Mouse (Mus musculus): ENCODE measurements around the gene Plekha4. TPM values are rescaled to one million over a fixed set of nuclear protein-coding genes. Genes with fewer than 3 reads are reported as not detected.

The Plekha4 gene
- total and polyA plus RNA-seq, 2 experiments from 2014 or later: 1.6 to 2.1 TPM

- 85% methylated on average over 1 of the region's 1 CpGs for whole genome bisulfite sequencing
- no peak overlapping the region for H3K9ac ChIP-seq (replicated peaks; ENCODE audit: low read length, poor library complexity, severe bottlenecking)
- H3K4me3 ChIP-seq (ENCODE audit: low read depth, low read length): no peak overlapping the region
- H3K36me3 ChIP-seq (ENCODE audit: insufficient read depth, low read length): no peaks in the 10 kb centered on the region
- DNase-seq (ENCODE audit: low spot score) (no peak), ATAC-seq (ENCODE audit: low FRiP score) (no peak)
- H3K9me3 ChIP-seq (ENCODE audit: low read length): no peaks in the 10 kb centered on the region
- peaks cover 4% of the 10 kb centered on the region; the same call in 1 of the 2 replicates for H3K4me1 ChIP-seq (ENCODE audit: insufficient read depth, low read length)
- no peak overlapping the region for H3K27ac ChIP-seq (ENCODE audit: low read depth, low read length)
- 0 out of 2 replicates have a peak, but pooled peaks have one; percentile 15 for TF ChIP-seq CTCF (IDR thresholded peaks at IDR 0.05)
- H3K4me2 ChIP-seq (ENCODE audit: low read depth, low read length, poor library complexity, severe bottlenecking): no peak overlapping the region
- no peaks in the 10 kb centered on the region for H3K27me3 ChIP-seq (ENCODE audit: insufficient read depth, low read length)
Observed at GRCm38 (mm10) chr7:45535676-45536075, 9.5 kb downstream of the Plekha4 start.

- ATAC-seq (ENCODE audit: low FRiP score): no peak
- Histone ChIP-seq H3K27ac (ENCODE audit: low read depth, low read length) (peak overlapping the region; percentile 80), H3K4me3 (ENCODE audit: low read depth, low read length) (peak overlapping the region; percentile 60), H3K9ac (replicated peaks; ENCODE audit: low read length, poor library complexity, severe bottlenecking) (peak overlapping the region; percentile 73), H3K4me1 (ENCODE audit: insufficient read depth, low read length) (peaks cover 4% of the 10 kb centered on the region; the same call in 1 of the 2 replicates), H3K4me2 (ENCODE audit: low read depth, low read length, poor library complexity, severe bottlenecking) (peak overlapping the region; percentile 77), H3K36me3 (ENCODE audit: insufficient read depth, low read length) (no peaks in the 10 kb centered on the region), H3K9me3 (ENCODE audit: low read length) (no peaks in the 10 kb centered on the region), H3K27me3 (ENCODE audit: insufficient read depth, low read length) (no peaks in the 10 kb centered on the region)
- no peak for TF ChIP-seq CTCF (IDR thresholded peaks at IDR 0.05)
- 80% methylated on average over 10 of the region's 10 CpGs for WGBS
- no peak for DNase-seq (ENCODE audit: low spot score)
Observed at GRCm38 (mm10) chr7:45537602-45538001, 11.5 kb downstream of the Plekha4 start.

GRCm38 (mm10) chr7:45538163-45539041 lies 12.3 kb downstream of the Plekha4 start:
- DNase-seq (ENCODE audit: low spot score): peak; percentile 88
- WGBS: under 1% methylated on average over 28 of the region's 29 CpGs
- Histone ChIP-seq H3K9me3 (ENCODE audit: low read length) (no peaks in the 10 kb centered on the region), H3K27ac (ENCODE audit: low read depth, low read length) (peak overlapping the region; percentile 80), H3K36me3 (ENCODE audit: insufficient read depth, low read length) (no peaks in the 10 kb centered on the region), H3K4me2 (ENCODE audit: low read depth, low read length, poor library complexity, severe bottlenecking) (peak overlapping the region; percentile 77), H3K9ac (replicated peaks; ENCODE audit: low read length, poor library complexity, severe bottlenecking) (peak overlapping the region; percentile 73), H3K4me1 (ENCODE audit: insufficient read depth, low read length) (peaks cover 4% of the 10 kb centered on the region; the same call in 1 of the 2 replicates), H3K27me3 (ENCODE audit: insufficient read depth, low read length) (no peaks in the 10 kb centered on the region), H3K4me3 (ENCODE audit: low read depth, low read length) (peak overlapping the region; percentile 60)
- peak; percentile 63 for TF ChIP-seq CTCF (IDR thresholded peaks at IDR 0.05)
- ATAC-seq (ENCODE audit: low FRiP score): peak; percentile 87

GRCm38 (mm10) chr7:45539095-45539494 lies 13.0 kb downstream of the Plekha4 start:
- no peak for TF ChIP-seq CTCF (IDR thresholded peaks at IDR 0.05)
- Histone ChIP-seq H3K4me3 (ENCODE audit: low read depth, low read length) (no peak overlapping the region), H3K27ac (ENCODE audit: low read depth, low read length) (no peak overlapping the region), H3K4me1 (ENCODE audit: insufficient read depth, low read length) (peaks cover 4% of the 10 kb centered on the region; the same call in 1 of the 2 replicates), H3K36me3 (ENCODE audit: insufficient read depth, low read length) (no peaks in the 10 kb centered on the region), H3K27me3 (ENCODE audit: insufficient read depth, low read length) (no peaks in the 10 kb centered on the region), H3K9ac (replicated peaks; ENCODE audit: low read length, poor library complexity, severe bottlenecking) (no peak overlapping the region), H3K9me3 (ENCODE audit: low read length) (no peaks in the 10 kb centered on the region), H3K4me2 (ENCODE audit: low read depth, low read length, poor library complexity, severe bottlenecking) (no peak overlapping the region)
- DNase-seq (ENCODE audit: low spot score) (no peak), ATAC-seq (ENCODE audit: low FRiP score) (no peak)
- 78% methylated on average over 3 of the region's 3 CpGs for WGBS

GRCm38 (mm10) chr7:45540213-45540612 lies 14.1 kb downstream of the Plekha4 start:
- no peak for TF ChIP-seq CTCF (IDR thresholded peaks at IDR 0.05)
- peaks cover 4% of the 10 kb centered on the region; the same call in 1 of the 2 replicates for H3K4me1 ChIP-seq (ENCODE audit: insufficient read depth, low read length)
- no peak overlapping the region for H3K27ac ChIP-seq (ENCODE audit: low read depth, low read length)
- no peak overlapping the region for H3K4me3 ChIP-seq (ENCODE audit: low read depth, low read length)
- no peaks in the 10 kb centered on the region for H3K36me3 ChIP-seq (ENCODE audit: insufficient read depth, low read length)
- no peak overlapping the region for H3K9ac ChIP-seq (replicated peaks; ENCODE audit: low read length, poor library complexity, severe bottlenecking)
- DNase-seq (ENCODE audit: low spot score) (peak; percentile 10), ATAC-seq (ENCODE audit: low FRiP score) (no peak)
- WGBS: 43% methylated on average over 2 of the region's 2 CpGs
- no peaks in the 10 kb centered on the region for H3K27me3 ChIP-seq (ENCODE audit: insufficient read depth, low read length)
- no peak overlapping the region for H3K4me2 ChIP-seq (ENCODE audit: low read depth, low read length, poor library complexity, severe bottlenecking)
- no peaks in the 10 kb centered on the region for H3K9me3 ChIP-seq (ENCODE audit: low read length)

- Histone ChIP-seq H3K27me3 (ENCODE audit: insufficient read depth, low read length) (no peaks in the 10 kb centered on the region), H3K9ac (replicated peaks; ENCODE audit: low read length, poor library complexity, severe bottlenecking) (no peak overlapping the region), H3K4me1 (ENCODE audit: insufficient read depth, low read length) (no peaks in the 10 kb centered on the region), H3K4me3 (ENCODE audit: low read depth, low read length) (no peak overlapping the region), H3K27ac (ENCODE audit: low read depth, low read length) (no peak overlapping the region), H3K36me3 (ENCODE audit: insufficient read depth, low read length) (no peaks in the 10 kb centered on the region), H3K4me2 (ENCODE audit: low read depth, low read length, poor library complexity, severe bottlenecking) (no peak overlapping the region), H3K9me3 (ENCODE audit: low read length) (no peaks in the 10 kb centered on the region)
- ATAC-seq (ENCODE audit: low FRiP score) (no peak), DNase-seq (ENCODE audit: low spot score) (no peak)
- TF ChIP-seq CTCF (IDR thresholded peaks at IDR 0.05): 0 out of 2 replicates have a peak, but pooled peaks have one; percentile 2
- 95% methylated on average over 1 of the region's 1 CpGs for WGBS
Observed at GRCm38 (mm10) chr7:45544525-45544924, 18.4 kb downstream of the Plekha4 start.

All from midbrain, postnatal 0 days (tissue).